Mouse (Mus musculus): ENCODE measurements around the gene Dtd1.

Gene Dtd1

DNA sequence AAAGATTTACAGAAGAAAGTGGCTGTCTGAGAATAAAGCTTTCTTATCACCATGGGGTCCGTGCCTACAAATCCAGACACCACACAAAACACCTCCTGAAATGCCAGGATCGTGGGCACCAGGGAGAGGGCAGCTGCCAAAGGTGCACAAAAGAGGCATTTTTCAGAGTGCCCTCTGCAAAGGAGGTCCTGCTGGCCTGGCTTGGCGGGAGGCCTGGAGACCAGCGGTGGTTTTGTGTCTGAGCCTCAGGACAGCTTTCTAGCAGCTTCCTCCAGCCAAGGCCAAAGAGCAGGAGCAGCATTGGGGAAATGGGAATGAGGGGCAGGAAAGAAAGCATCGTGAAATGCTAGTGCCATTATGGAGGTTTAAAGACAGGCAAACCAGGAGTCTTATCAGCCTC, 118.6 kb downstream of the Dtd1 start:
- no peak for DNase-seq

DNA sequence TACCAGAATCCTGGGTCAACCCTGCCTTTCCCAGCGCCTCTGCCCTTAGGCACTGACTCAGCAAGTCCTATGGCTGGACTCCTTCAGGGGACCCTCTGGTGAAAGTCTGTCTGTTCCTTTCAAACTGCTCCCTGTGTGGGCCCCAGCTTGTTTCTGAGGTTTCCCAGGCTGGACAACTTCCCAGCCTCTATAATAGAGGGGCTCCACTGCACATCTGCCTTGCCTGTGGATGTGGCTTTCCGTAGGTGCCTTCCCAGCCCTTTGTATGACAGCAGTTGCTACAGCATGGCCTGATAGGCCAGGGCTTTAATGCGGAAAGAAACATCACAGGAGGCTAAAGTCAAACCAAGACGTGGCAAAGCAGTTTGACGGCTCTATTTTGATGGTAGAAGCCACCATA, 119.6 kb downstream of the Dtd1 start:
- no peak for DNase-seq

DNA sequence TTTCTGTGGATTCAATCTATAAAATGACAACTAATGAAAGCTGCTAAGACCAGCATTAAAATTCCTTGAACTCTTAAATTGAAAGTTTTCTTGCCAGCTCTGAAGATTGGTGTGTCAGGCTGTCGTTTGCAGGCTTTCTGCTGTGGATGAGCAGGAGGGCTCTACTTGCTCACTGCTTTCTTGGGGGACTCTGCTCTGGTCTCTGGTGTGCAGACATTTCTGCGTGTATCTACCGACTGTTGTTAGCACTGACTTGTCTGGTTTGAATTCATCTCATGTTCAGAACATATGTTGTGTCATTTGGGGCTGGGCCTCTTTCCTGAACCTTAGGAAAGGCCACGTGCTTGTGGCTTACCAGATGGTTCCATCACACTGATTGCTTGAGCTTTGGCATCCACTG, 120.0 kb downstream of the Dtd1 start:
- no peak for DNase-seq

DNA sequence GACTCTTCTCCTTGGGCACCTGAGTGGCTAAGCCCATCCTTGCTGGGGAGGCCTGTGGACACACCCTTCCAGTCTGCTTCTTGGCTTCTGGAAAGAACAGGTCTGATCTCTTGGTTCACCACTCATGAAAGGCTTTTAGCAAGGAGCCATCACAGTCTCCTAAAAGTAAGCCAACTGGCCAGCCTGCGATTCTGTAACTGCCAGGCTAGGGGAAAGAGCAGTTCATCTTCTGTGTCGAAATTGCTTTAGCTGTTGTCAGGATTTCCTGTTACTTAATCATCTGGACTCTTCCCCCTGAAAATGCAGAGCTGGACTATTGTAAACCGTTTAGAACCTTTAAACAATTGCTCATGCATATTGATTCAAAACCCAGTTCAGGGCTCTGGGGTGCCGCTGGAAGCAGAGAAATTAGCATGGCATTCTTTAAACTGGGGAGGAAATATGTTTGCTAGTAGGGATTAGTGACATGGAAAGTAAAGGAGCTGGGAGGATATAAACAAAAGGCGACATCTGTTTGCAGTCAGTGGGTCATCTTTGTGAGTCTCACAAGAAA, 120.8 kb downstream of the Dtd1 start:
- DNase-seq, result no peak

DNA sequence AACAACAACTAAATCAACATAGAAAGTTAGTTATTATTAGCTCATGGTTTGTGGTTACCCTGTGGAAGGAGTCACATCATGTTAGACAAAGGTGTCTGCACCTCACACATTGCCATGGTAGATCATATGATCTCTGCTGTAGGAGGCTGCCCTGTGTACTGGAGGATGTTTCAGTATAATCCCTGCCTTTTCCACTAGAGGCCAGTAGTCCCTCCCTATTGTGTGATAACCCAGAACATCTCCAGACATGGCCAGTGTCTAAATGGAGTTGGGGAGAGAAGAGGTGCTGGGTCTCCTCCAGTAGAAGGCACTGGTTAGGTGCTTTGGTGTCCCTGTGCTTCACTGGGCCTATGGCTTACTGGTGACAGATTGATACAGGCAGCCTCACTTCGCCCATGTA, 125.0 kb downstream of the Dtd1 start:
- DNase-seq, result no peak

DNA sequence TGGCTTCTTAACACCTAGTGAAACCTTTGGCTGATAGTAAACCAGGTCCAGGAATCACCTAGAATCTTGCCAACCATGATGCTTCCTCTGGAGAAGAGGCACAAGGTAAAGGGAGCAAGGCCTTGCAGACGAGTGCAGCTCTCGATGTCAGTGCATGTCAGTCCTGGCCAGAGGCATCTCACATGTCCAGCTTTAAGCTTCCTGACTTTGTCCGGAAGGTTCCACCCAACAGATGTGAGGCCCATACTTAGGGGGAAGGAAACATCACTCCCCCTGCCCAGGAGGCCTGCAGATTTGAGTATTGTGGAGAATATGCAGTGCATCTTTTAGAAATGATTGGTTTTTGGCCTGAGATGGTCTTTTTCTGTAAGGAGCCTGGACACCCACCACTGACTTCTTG, 127.4 kb downstream of the Dtd1 start:
- DNase-seq, result no peak

DNA sequence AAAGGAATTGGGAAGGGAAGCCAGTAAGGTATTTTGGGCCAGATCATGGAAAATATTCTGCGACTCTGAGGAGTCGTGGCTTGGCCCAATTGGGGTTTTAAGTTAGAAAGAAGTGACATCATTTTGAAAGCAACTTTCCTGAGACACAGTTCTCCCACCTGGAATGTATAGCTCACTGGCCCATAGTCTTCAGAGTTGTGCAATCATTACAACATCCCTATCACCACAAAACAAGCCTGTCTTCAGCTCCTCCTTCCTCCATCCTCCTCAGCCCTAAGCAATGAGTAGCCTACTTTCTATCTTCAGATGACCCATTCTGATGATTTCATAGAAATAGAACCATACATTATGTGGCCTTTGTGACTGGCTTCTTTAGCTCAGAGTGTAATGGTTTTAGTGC, 130.1 kb downstream of the Dtd1 start:
- DNase-seq, result no peak

DNA sequence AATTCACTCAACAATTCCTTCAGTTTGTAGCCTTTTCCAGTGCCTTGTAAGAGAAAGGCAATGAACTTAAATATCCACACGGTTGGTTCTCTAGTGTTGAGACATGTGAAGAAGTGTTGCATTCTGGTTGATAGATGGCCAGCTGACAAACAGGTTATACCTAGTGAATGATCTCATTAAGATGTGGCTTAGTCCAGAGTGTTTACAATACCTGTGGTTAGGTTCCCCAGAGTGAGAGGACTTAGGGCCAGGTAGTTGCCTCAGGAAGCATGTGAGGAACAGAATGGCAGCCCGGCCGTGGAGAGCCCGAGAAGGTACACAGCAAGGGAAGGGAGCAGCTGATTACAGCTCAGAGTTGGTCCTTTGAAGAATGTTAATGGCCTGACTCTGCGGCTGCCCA, 138.5 kb downstream of the Dtd1 start:
- DNase-seq, result no peak

DNA sequence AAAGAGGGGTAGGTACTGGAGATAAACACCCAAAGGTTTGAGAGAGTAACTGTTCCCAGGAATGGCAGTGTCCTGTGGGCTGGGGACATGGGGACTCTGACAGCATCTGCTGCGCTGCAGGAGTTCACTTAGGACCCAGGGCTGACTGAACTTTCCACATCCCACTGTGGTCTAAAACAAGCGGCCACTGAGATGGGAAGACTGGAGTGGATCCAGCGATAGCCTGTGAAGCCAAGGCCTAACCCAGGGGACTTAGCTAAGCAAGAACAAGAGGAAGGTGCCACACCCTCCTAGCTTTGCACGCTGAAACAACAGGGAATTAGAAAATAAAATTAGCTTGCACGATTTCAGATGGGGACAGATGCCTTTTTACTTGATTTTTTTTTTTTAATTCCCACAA, 138.9 kb downstream of the Dtd1 start:
- no peak for DNase-seq

DNA sequence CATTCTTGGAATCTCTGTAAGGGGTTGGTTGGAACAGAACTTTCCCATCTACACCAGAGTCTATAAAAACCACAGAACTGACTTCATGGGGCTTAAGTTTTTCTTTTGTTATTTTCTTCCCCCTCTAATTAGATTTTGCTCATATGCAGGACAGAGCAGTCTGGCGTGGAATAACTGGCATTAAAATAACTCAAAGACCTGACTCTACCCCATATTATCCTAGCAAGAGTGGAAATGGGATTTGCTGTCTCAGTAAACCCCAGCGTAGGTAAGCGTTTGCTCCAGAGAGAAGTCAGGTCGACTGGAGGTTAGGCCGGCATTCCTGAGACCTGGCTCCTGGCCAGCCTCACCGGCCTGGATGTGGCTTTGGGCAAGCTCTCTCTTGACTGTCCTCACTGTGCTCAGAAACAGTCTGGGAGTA, 140.9 kb downstream of the Dtd1 start:
- DNase-seq, result no peak

DNA sequence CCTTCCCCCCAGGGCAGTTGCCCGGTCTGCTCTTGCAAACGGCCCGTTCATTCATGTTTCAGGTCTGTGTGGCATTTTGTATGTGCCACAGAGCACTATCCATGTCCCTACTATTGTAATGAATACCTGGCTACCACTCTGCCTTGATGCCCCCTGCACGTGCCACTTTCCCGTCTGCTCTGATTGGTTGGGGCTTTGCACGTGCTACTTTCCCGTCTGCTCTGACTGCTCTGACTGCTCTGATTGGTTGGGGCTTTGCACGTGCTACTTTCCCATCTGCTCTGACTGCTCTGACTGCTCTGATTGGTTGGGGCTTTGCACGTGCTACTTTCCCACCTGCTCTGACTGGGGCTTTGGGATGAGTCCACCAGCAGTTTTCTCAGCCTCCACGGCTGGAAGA, 142.3 kb downstream of the Dtd1 start:
- DNase-seq, result no peak

DNA sequence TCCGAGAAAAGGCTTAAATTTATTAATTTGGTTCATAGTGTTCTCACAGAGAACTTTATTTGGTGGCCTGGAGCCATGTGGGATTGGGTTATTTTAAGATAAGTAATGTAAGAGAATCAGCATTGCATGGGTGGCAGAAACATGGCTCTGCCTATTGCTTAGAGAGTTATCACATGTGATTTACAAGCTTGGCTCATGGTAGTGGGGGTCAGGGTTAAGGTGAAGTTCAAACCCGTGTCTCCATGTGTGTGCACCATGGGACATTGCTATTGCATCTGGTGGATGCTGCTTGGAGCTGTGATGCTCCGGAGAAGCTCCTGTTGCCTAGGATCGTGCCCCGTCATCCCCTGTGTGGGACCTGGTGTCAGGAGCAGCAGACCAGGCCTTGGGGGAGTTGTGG, 143.6 kb downstream of the Dtd1 start:
- DNase-seq, result no peak

DNA sequence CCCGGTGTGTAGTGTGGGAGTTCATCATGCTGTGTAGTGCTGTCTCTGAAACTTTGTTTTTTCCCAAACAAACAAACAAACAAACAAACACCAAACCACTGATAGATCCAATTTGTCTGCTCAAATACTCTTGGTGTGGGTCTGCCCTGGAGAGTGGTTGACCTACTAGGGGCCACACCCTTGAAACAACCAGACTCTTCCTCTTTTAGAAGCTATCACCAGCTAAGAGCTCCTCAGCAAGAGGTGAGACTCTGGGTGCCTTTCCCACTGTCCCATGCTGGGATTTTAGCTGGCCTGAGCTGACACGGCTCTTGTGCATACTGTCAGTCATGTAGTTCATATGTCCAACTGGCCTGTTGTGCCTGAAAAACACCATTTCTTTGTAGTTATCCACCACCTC, 145.6 kb downstream of the Dtd1 start:
- no peak for DNase-seq

DNA sequence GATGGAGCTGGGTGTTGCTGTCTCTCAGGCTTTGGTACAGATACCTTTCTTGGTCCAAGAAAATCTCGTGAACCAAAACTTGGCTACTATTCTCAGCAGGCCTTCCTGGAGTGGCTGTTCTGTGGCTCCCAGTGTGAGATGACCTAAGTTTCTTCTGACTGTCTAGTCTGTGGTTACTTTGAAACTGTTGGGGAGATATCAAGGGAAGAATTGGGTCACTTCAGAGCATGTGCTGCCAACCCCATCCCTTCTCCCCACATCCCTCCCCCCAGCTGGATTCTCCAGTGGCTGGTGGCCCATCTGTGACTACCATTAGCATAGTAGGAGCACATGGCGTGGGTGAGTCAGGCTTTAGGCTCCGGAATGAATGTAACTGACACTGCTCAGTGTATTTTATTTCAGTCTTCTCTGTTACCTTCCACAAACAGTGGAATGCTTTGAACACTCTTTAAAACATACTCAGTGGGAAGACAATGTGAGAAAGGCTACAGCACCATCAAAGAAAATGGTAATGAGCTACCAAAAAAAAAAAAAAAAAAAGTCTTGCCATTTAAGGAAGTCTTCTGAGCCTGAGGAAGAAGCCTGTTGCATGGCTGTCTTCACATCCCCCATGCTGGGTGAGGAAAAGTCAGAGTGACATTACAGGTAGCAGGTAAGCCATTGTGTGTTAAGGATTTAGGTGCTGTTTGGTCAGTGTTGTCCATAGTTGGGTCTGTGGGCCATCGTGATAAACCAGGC, 146.5 kb downstream of the Dtd1 start:
- DNase-seq, result no peak

DNA sequence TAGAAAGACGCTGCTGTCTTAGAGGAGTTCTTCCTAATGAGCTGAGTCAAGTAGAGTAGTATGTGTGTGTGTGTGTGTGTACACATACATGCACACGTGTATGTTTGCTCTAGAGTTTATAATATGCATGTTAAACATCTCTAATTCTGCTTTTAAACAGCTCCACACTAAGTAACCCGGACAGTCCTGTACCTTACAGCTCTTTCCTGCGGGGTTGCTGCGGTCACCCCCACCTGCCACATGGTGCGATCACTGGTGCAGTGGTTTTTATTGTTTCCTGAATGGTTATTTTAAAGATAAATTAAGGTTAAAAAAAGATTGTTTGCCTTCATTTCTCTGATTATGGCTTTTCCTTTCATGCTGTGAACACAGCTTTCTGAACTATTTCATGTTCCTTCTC, 153.9 kb downstream of the Dtd1 start:
- no peak for DNase-seq

DNA sequence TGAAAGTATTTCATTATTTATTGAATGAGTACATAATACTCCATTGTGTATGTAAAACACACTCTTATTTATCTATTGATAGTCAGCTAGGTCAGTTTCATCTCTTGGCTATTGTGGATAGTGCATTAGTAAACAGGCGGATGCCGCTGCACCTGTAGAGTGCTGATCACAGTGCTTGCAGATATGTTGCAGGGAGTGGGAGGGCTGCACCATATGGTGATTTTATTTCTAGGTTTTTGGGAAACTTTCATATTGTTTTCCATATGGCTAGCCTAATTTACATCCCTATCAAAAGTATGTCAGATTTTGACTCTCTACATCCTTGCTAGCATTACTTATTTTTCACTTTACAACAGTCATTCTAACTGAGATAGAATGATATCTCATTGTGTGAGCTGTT, 155.3 kb downstream of the Dtd1 start:
- DNase-seq, result no peak

DNA sequence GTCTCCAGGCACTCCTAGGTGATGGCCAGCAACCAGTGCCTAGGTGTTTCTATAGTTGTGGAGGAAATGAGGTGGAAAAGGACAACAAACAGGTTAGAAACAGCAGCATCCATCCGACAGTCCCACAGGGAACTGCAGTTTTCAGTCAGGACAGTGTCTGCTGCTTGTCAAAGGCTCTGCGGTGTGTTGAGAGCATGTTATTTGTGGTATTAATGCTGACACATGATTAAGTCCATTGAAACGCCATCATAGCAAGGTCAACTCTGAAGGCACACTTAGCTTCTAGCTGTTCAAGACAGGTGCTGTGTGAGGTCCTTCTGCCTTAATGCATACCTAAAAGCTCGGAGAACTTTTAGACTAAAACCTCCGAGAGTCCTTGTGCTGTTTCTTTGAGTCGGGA, 161.0 kb downstream of the Dtd1 start:
- no peak for DNase-seq

DNA sequence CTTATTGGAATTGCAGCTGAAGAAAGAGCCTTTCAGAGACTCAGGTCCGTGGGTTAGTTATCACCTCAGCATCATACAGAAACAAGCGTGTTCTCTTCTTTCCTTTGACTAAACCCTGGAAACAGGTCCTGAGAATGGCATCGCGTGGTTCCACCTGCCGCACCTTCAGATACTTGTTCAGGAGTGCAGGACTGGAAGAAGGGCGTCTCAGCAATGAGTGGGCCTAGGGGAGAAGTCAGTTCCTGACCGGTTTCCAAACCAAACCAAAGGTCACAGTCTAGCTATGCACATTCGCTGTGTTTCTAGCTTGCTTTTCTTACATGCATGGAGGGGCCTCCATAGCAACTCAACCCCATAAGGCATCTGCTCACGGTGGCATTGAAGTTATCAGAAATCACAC, 164.0 kb downstream of the Dtd1 start:
- DNase-seq, result no peak

DNA sequence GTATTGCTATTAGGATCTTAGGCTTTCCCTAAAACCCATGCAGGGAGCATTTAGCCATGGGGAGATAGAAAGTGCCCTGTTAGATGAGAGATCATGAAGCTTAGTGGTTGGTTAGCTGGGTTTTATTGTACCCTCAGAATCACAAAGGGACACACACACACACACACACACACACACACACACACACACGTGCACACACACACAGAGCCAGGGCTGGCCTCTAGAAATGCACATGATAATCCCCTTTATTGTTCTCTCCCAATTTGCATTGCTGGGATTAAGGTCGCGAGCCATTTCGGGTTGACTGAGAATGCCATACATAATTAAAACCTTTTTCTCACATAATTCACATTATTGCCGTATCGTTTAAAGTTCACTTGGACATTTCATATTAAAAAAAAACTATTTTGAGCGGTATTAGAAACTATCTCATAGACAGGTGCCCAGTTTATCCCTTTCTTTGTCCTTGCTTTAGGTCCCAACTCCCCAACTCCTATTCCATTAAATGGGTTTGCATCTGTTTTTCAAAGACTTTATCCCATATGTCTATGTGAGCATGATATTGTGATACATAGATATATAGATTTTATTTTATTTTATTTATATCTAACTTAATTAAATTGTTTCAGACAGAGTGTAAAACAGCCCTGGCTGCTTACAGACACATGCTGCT, 164.6 kb downstream of the Dtd1 start:
- DNase-seq, result no peak

DNA sequence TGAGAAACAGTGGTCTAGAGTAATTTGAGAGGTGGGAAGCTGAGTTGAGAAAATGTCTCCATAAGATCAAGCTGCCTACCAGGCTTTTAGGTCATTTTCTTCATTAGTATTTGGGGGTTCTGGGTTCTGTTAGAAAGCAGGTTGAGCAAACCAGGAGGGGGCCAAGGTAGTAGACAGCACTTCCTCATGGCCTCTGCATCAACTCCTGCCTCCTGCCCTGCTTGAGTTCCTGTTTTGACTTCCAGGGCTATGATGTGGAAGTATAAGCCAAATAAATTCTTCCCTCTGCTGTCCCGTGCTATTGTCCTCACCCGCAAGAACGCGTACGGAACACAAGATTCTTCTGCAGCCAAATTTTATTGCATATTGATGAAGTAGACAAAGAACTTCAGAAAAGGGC, 165.5 kb downstream of the Dtd1 start:
- no peak for DNase-seq

DNA sequence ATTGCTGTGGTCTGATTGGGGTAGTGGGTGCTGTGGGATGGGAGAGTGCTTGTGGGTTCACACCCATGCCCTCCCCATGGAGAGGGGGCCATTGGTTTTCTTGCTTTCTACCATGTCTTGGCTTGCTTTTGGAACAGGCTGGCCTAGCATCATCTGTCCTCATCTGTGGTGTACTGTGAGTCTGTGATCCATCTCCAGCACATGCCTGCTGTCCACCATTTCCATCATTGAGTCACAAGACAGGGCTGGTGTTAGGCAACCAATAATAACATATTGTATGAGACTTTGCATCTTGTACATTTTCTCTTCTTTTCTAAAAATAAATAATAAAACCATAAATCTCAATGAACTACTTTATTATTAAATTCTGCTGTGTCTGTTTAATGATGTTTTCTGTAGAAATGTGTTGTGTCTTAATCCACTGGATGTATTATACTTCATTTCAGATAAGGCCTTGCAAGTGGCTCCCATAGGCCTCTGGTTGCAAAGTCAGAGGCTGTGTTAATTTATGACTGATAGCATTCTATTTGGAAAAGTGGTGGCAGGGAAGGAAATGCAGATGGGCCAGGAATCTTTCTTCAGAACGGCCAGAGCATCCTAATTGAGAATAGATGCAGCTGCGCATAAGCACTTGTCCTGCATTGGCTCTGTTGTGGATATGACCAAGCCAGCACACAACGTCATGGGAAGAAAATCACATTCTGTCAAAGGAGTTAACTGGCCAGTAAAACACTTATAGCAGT, 168.8 kb downstream of the Dtd1 start:
- DNase-seq, result no peak

DNA sequence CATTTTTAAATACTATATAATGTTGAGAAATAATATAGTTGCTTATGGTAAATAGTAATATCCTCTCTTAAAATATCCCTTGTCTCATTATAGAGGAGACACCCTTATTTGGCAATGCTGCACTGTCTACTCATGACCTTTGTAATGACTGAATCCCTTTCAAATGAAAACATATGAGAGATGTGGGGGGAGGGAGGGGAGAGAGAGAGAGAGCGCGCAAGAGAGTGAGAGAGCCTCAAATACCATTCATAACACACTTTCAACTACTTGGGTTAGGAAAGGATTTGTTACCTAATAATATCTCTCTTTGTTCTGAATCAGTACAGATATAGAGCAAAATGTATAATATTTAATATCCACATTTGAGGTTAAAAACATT, 169.4 kb downstream of the Dtd1 start:
- no peak for DNase-seq

DNA sequence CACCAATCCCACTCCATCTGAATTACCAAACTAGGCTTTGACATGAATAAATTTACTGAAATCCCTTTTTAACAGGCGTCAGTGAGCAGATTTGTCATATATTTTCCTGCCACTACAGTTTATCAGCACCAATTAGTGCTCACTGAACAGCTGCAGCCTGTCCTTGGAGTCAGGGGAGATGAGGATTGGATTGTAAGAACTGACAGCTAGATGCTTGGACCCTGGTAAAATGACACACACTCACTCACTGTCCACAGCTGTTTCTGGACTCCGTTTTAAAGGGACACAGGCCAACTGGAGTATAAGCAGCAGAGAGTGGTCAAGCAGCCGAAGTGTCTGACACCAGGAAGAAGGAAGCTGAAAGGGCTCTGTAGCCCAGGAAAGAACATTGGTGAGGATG, 169.9 kb downstream of the Dtd1 start:
- no peak for DNase-seq

DNA sequence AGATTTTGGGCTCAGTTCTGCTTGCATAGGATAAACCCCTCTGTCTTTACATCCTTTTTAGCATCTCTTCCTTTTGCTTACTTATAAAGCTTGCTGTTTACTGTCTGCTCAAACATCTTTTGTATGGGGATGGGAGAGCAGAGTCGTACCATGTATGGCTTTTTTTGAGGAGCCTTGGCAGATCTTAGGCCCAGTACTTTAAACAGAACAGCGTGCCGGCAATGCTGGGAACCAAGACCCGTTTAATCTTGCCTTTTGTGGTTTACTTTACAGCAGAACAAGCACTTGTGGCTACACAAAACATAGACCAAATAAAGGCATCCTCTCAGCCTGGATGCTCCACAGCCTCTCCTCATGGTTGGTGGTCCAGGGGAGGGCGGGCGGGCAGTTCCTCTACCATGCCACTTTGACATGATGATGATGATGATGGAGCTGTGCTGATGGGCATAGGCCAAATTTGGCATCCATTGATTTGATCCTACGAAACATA, 170.8 kb downstream of the Dtd1 start:
- no peak for DNase-seq

Measured in thymus, postnatal 25 days (tissue).